Mouse (Mus musculus) E14TG2a.4 (cell line): ENCODE measurements at regions not wholly inside any gene's neighbourhood (a gene's known extent, or its start where the extent isn't known, plus 50 kb on each side); places are given as distances from the start of the nearest gene placed in this dataset.

Experiments
- CTCF ChIP-seq: conservative IDR thresholded peaks from 2 replicates; pipeline ENCODE4 v1.5.1; 2014; ENCODE audit warnings: low read length
- POU5F1 ChIP-seq: IDR thresholded peaks from 2 replicates; pipeline ENCODE4 v1.6.1; 2014; ENCODE audit warnings: low read length, borderline replicate concordance

DNA sequence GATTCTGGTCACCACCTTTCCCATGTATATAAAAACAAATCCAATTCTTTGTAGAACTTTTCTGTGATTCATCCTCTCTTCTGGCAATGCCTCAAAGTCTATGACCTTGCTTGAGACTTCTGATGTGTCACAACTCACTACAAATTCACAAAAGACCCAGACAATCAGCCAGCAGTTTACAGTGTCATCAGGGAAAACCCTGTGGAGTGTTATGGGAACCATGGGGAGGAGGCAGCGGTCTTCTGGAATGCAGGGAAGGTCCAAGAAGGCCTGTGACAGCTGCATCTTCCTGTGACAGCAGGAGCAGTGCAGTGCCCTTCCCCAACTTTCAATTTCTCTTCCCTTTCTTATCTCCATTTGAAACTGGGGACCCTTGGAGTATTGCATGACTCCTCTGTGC is 877.9 kb downstream of the A830018L16Rik start:
- no peak for TF ChIP-seq CTCF
- TF ChIP-seq POU5F1, result no peak
